Mouse (Mus musculus) ES-E14 (cell line): Measurements from ENCODE around the gene Psmb3. TPM values are rescaled to one million over a fixed set of nuclear protein-coding genes. Genes with fewer than 3 reads are reported as not detected.

Experiments used
- DNase-seq: peaks from one replicate; pipeline ENCODE4 v3.0.0-alpha.2; 2013; ENCODE audit warnings: low read depth, low spot score
- H3K27ac ChIP-seq: 2 replicates; pipeline ENCODE4 v1.5.1; 2012; ENCODE audit warnings: low read depth, mild to moderate bottlenecking, low read length, moderate library complexity, mixed read lengths; ENCODE audit not compliant: poor library complexity, insufficient read depth, severe bottlenecking
- H3K36me3 ChIP-seq: 2 replicates; pipeline ENCODE4 v1.6.1; 2012; ENCODE audit warnings: mild to moderate bottlenecking, low read length, moderate library complexity, mixed read lengths; ENCODE audit not compliant: control insufficient read depth, poor library complexity, insufficient read depth, severe bottlenecking
- H3K4me1 ChIP-seq, 2 experiments: fragments of 150-350 bp in 1 of 2; sonication (generic) in 1 of 2; 2 replicates each; pipeline ENCODE4 v1.6.1; 2012; ENCODE audit warnings: low read length in 2 of 2, mild to moderate bottlenecking in 1 of 2, mixed read lengths in 1 of 2; ENCODE audit not compliant: control insufficient read depth in 2 of 2, insufficient read depth in 2 of 2, poor library complexity in 1 of 2
- H3K4me3 ChIP-seq, 2 experiments: fragments of 150-350 bp in 1 of 2; sonication (generic) in 1 of 2; 2 replicates each; pipeline ENCODE4 v1.5.1; 2012; ENCODE audit warnings: low read length in 2 of 2, low read depth in 1 of 2, mild to moderate bottlenecking in 1 of 2, mixed read lengths in 1 of 2; ENCODE audit not compliant: insufficient read depth in 1 of 2, poor library complexity in 1 of 2, severe bottlenecking in 1 of 2
- H3K9ac ChIP-seq: 2 replicates; pipeline ENCODE4 v1.6.1; 2012; ENCODE audit warnings: low read depth, mild to moderate bottlenecking, low read length, mixed read lengths; ENCODE audit not compliant: poor library complexity, insufficient read depth, severe bottlenecking
- H3K9me3 ChIP-seq: fragments of 150-350 bp; sonication (generic); 2 replicates; pipeline ENCODE4 v1.6.1; 2012; ENCODE audit warnings: low read depth, mild to moderate bottlenecking, low read length; ENCODE audit not compliant: control insufficient read depth, insufficient read depth
- CHD2 ChIP-seq: IDR thresholded peaks from 2 replicates; pipeline ENCODE4 v1.6.1; 2014; ENCODE audit warnings: mild to moderate bottlenecking, low read depth, low read length, inconsistent platforms
- HCFC1 ChIP-seq: IDR thresholded peaks from 2 replicates; pipeline ENCODE4 v1.6.1; 2012; ENCODE audit warnings: low read length, inconsistent platforms, borderline replicate concordance; ENCODE audit not compliant: insufficient read depth
- MAFK ChIP-seq: IDR thresholded peaks from 2 replicates; pipeline ENCODE4 v1.6.1; 2014; ENCODE audit warnings: mild to moderate bottlenecking, low read depth, low read length, inconsistent platforms; ENCODE audit not compliant: insufficient read depth
- ZC3H11A ChIP-seq: IDR thresholded peaks from 2 replicates; pipeline ENCODE4 v1.6.1; 2012; ENCODE audit warnings: low read depth, mild to moderate bottlenecking, inconsistent platforms, low read length, borderline replicate concordance
- ZNF384 ChIP-seq: IDR thresholded peaks from 2 replicates; pipeline ENCODE4 v1.6.1; 2012; ENCODE audit warnings: low read depth, low read length, inconsistent platforms
- in situ Hi-C, 2 experiments: fragments of 600-800 bp; cut with MboI; formaldehyde crosslinking; loops; one replicate each; pipeline ENCODE4 v1.15.1; 2025; ENCODE audit warnings: low sequenced_read_pairs in 2 of 2, inconsistent platforms in 1 of 2; ENCODE audit not compliant: unreplicated experiment in 2 of 2
- total RNA-seq: library from RNA; depleted of rRNA; stranded (reverse); fragments of 300-350 nt; gene quantifications from 2 replicates; pipeline ENCODE4 v1.2.3, GENCODE M21; 2012

Gene Psmb3
- total RNA-seq, 1 experiment, result 677 TPM

GRCm38 (mm10) chr11:97717369-97718280 lies 14.4 kb downstream of the Psmb3 start:
- in situ Hi-C loops, result no loop called here
- TF ChIP-seq ZNF384 (no peak), ZC3H11A (no peak), HCFC1 (no peak), CHD2 (no peak), MAFK (no peak)
- H3K27ac ChIP-seq, result no peak overlapping the region

GRCm38 (mm10) chr11:97718281-97718860 lies 15.2 kb downstream of the Psmb3 start:
- Histone ChIP-seq H3K27ac (no peak overlapping the region), H3K4me1 (peaks cover 0 to 6% of the 10 kb centered on the region in 2 experiments; a peak in 1 of 4 replicates), H3K9ac (no peak overlapping the region), H3K9me3 (no peaks in the 10 kb centered on the region), H3K36me3 (peaks cover 46% of the 10 kb centered on the region), H3K4me3 (no peak overlapping the region)
- in situ Hi-C loops, result no loop called here
- DNase-seq, result no peak
- TF ChIP-seq ZNF384 (no peak), ZC3H11A (no peak), HCFC1 (no peak), MAFK (no peak), CHD2 (no peak)

More at GRCm38 (mm10) chr11:97717369-97718280, 14.4 kb downstream of the Psmb3 start:
- Histone ChIP-seq H3K4me1 (peaks cover 0 to 6% of the 10 kb centered on the region in 2 experiments; a peak in 1 of 4 replicates), H3K36me3 (peaks cover 46% of the 10 kb centered on the region), H3K9me3 (no peaks in the 10 kb centered on the region), H3K9ac (no peak overlapping the region), H3K4me3 (no peak overlapping the region)
- DNase-seq, result no peak

GRCm38 (mm10) chr11:97719041-97719440 lies 15.8 kb downstream of the Psmb3 start:
- Histone ChIP-seq H3K27ac (no peak overlapping the region), H3K9ac (no peak overlapping the region), H3K4me3 (no peak overlapping the region), H3K9me3 (no peaks in the 10 kb centered on the region), H3K4me1 (peaks cover 0 to 6% of the 10 kb centered on the region in 2 experiments; a peak in 1 of 4 replicates), H3K36me3 (peaks cover 49% of the 10 kb centered on the region)
- TF ChIP-seq HCFC1 (no peak), ZC3H11A (no peak), CHD2 (no peak), MAFK (no peak)
- in situ Hi-C loops, result no loop called here
- DNase-seq, result no peak

- Histone ChIP-seq H3K9ac (no peak overlapping the region), H3K4me1 (peaks cover 0 to 6% of the 10 kb centered on the region in 2 experiments; a peak in 1 of 4 replicates), H3K4me3 (no peak overlapping the region), H3K9me3 (no peaks in the 10 kb centered on the region), H3K27ac (no peak overlapping the region), H3K36me3 (peaks cover 60% of the 10 kb centered on the region)
- no peak for DNase-seq
- in situ Hi-C loops, result no loop called here
- TF ChIP-seq ZNF384, result no peak
- no peak for TF ChIP-seq HCFC1
- TF ChIP-seq ZC3H11A, result no peak
- TF ChIP-seq CHD2, result no peak
- TF ChIP-seq MAFK, result no peak
These were observed 18.1 kb downstream of the Psmb3 start for GRCm38 (mm10) chr11:97721338-97721737.
